Mouse (Mus musculus): ENCODE measurements around the gene Ppp1r9a. TPM values are rescaled to one million over a fixed set of nuclear protein-coding genes. Genes with fewer than 3 reads are reported as not detected.
A peak's percentile ranks its signal among the peaks of the same experiment; 100 is the strongest.

Gene Ppp1r9a
- total RNA-seq, 2 experiments from 2014 or later: 154 to 161 TPM

GRCm38 (mm10) chr6:4948056-4948455 lies 45.3 kb downstream of the Ppp1r9a start:
- no peak for DNase-seq (ENCODE audit: low spot score in 2 of 2)
- intact Hi-C loops (cut with DNase I): no loop called here

- intact Hi-C loops (cut with DNase I): no loop called here
Observed at GRCm38 (mm10) chr6:4949701-4950100, 47.0 kb downstream of the Ppp1r9a start.

GRCm38 (mm10) chr6:4953028-4953719 lies 50.5 kb downstream of the Ppp1r9a start:
- DNase-seq (ENCODE audit: low spot score in 2 of 2): no peak
- intact Hi-C loops (cut with DNase I): no loop called here

More at GRCm38 (mm10) chr6:4949701-4950100, 47.0 kb downstream of the Ppp1r9a start:
- DNase-seq (ENCODE audit: low spot score in 2 of 2): no peak

- intact Hi-C loops (cut with DNase I): no loop called here
- DNase-seq (ENCODE audit: low spot score in 2 of 2): no peak
Observed at GRCm38 (mm10) chr6:4956651-4957050, 53.9 kb downstream of the Ppp1r9a start.

GRCm38 (mm10) chr6:4962197-4962596 lies 59.5 kb downstream of the Ppp1r9a start:
- intact Hi-C loops (cut with DNase I): no loop called here
- DNase-seq (ENCODE audit: low spot score in 2 of 2): no peak

- intact Hi-C loops (cut with DNase I): no loop called here
Observed at GRCm38 (mm10) chr6:4963049-4963448, 60.3 kb downstream of the Ppp1r9a start.

GRCm38 (mm10) chr6:4967236-4967635 lies 64.5 kb downstream of the Ppp1r9a start:
- intact Hi-C loops (cut with DNase I): no loop called here
- DNase-seq (ENCODE audit: low spot score in 2 of 2): no peak

More at GRCm38 (mm10) chr6:4963049-4963448, 60.3 kb downstream of the Ppp1r9a start:
- no peak for DNase-seq (ENCODE audit: low spot score in 2 of 2)

GRCm38 (mm10) chr6:4971229-4971628 lies 68.5 kb downstream of the Ppp1r9a start:
- DNase-seq (ENCODE audit: low spot score in 2 of 2): no peak
- intact Hi-C loops (cut with DNase I): no loop called here

GRCm38 (mm10) chr6:4972808-4973207 lies 70.1 kb downstream of the Ppp1r9a start:
- intact Hi-C loops (cut with DNase I): no loop called here
- peak; percentile 34 to 39 for DNase-seq (ENCODE audit: low spot score in 2 of 2)

GRCm38 (mm10) chr6:4973337-4973736 lies 70.6 kb downstream of the Ppp1r9a start:
- no peak for DNase-seq (ENCODE audit: low spot score in 2 of 2)
- intact Hi-C loops (cut with DNase I): no loop called here

- no peak for DNase-seq (ENCODE audit: low spot score in 2 of 2)
- intact Hi-C loops (cut with DNase I): no loop called here
Observed at GRCm38 (mm10) chr6:4977515-4977914, 74.8 kb downstream of the Ppp1r9a start.

GRCm38 (mm10) chr6:4978249-4978648 lies 75.5 kb downstream of the Ppp1r9a start:
- intact Hi-C loops (cut with DNase I): no loop called here
- DNase-seq (ENCODE audit: low spot score in 2 of 2): no peak

- DNase-seq (ENCODE audit: low spot score in 2 of 2): no peak
- intact Hi-C loops (cut with DNase I): no loop called here
Observed at GRCm38 (mm10) chr6:4978897-4979296, 76.2 kb downstream of the Ppp1r9a start.

GRCm38 (mm10) chr6:4980113-4980512 lies 77.4 kb downstream of the Ppp1r9a start:
- DNase-seq (ENCODE audit: low spot score in 2 of 2): no peak
- intact Hi-C loops (cut with DNase I): no loop called here

- intact Hi-C loops (cut with DNase I): no loop called here
- DNase-seq (ENCODE audit: low spot score in 2 of 2): peak; percentile 18 to 36
Observed at GRCm38 (mm10) chr6:4982686-4983162, 80.0 kb downstream of the Ppp1r9a start.

GRCm38 (mm10) chr6:4985668-4986067 lies 83.0 kb downstream of the Ppp1r9a start:
- intact Hi-C loops (cut with DNase I): no loop called here
- no peak for DNase-seq (ENCODE audit: low spot score in 2 of 2)

GRCm38 (mm10) chr6:4987084-4987483 lies 84.4 kb downstream of the Ppp1r9a start:
- DNase-seq (ENCODE audit: low spot score in 2 of 2): no peak
- intact Hi-C loops (cut with DNase I): no loop called here

- no peak for DNase-seq (ENCODE audit: low spot score in 2 of 2)
- intact Hi-C loops (cut with DNase I): no loop called here
Observed at GRCm38 (mm10) chr6:4988688-4989087, 86.0 kb downstream of the Ppp1r9a start.

- intact Hi-C loops (cut with DNase I): no loop called here
- no peak for DNase-seq (ENCODE audit: low spot score in 2 of 2)
Observed at GRCm38 (mm10) chr6:4992308-4992707, 89.6 kb downstream of the Ppp1r9a start.

GRCm38 (mm10) chr6:4993600-4994160 lies 91.0 kb downstream of the Ppp1r9a start:
- DNase-seq (ENCODE audit: low spot score in 2 of 2): no peak
- intact Hi-C loops (cut with DNase I): no loop called here
